Mouse (Mus musculus) cerebellum, adult 2 months (tissue): ENCODE results near the gene Slc16a11. TPM values are rescaled to one million over a fixed set of nuclear protein-coding genes. Genes with fewer than 3 reads are reported as not detected.

Source experiments
- DNase-seq, 2 experiments: peaks; one replicate each; pipeline ENCODE4 v3.0.0; 2021
- H3K27ac ChIP-seq: fragments of 200-500 bp; 2 replicates; pipeline ENCODE4 v1.5.1; 2012; ENCODE audit warnings: low read length, control low read depth, inconsistent platforms; ENCODE audit not compliant: insufficient read depth
- H3K27me3 ChIP-seq: fragments of 200-500 bp; 2 replicates; pipeline ENCODE4 v1.6.1; 2012; ENCODE audit warnings: inconsistent platforms, mild to moderate bottlenecking, low read length, moderate library complexity; ENCODE audit not compliant: control insufficient read depth, insufficient read depth
- H3K4me1 ChIP-seq: fragments of 200-500 bp; 2 replicates; pipeline ENCODE4 v1.6.1; 2011; ENCODE audit warnings: low read length; ENCODE audit not compliant: control insufficient read depth, insufficient read depth
- H3K4me3 ChIP-seq: fragments of 200-500 bp; replicated peaks from 2 replicates; pipeline ENCODE3; 2011; ENCODE audit warnings: mild to moderate bottlenecking, low read depth, low read length, control low read depth; ENCODE audit not compliant: insufficient read depth
- CTCF ChIP-seq: fragments of 200-500 bp; IDR thresholded peaks from 2 replicates; pipeline ENCODE4 v1.5.1; 2011; ENCODE audit warnings: low read depth, mild to moderate bottlenecking, control low read depth, low read length, moderate library complexity, borderline replicate concordance; ENCODE audit not compliant: insufficient read depth
- POLR2A ChIP-seq: fragments of 200-500 bp; IDR thresholded peaks from 2 replicates; pipeline ENCODE4 v1.6.1; 2011; ENCODE audit warnings: low read length, control low read depth, borderline replicate concordance; ENCODE audit not compliant: insufficient read depth
- WGBS: fragments of 180-500 bp; shearing (Covaris S2); methylation state at CpG from one replicate; pipeline ENCODE4 v1.1.7; 2018; 5-methylcytosine and 5-hydroxymethylcytosine counted together
- polyA plus RNA-seq: library from polyadenylated mRNA; depleted of rRNA; stranded (reverse); fragments of >200 nt; gene quantifications from 2 replicates; pipeline ENCODE4 v1.2.3, GENCODE M21; 2012

The Slc16a11 gene
- polyA plus RNA-seq, 1 experiment, result 209 TPM

- Histone ChIP-seq H3K4me1 (peaks cover 9% of the 10 kb centered on the region), H3K27me3 (no peaks in the 10 kb centered on the region), H3K4me3 (no peak overlapping the region), H3K27ac (no peak overlapping the region)
- TF ChIP-seq CTCF (no peak), POLR2A (no peak)
- 85% methylated on average over 9 of the region's 9 CpGs for WGBS
- no peak for DNase-seq
Observed at GRCm38 (mm10) chr11:70223724-70224123, 11.2 kb downstream of the Slc16a11 start.

- WGBS, result 49% methylated on average over 27 of the region's 27 CpGs
- Histone ChIP-seq H3K4me3 (no peak overlapping the region), H3K27me3 (no peaks in the 10 kb centered on the region), H3K4me1 (peaks cover 3% of the 10 kb centered on the region; the same call in 1 of the 2 replicates), H3K27ac (no peak overlapping the region)
- peak in 1 of 2 experiments; percentile 27 for DNase-seq
- TF ChIP-seq CTCF (peak; percentile 18; the same call in 1 of the 2 replicates), POLR2A (no peak)
Observed at GRCm38 (mm10) chr11:70225798-70226601, 13.4 kb downstream of the Slc16a11 start.

DNA sequence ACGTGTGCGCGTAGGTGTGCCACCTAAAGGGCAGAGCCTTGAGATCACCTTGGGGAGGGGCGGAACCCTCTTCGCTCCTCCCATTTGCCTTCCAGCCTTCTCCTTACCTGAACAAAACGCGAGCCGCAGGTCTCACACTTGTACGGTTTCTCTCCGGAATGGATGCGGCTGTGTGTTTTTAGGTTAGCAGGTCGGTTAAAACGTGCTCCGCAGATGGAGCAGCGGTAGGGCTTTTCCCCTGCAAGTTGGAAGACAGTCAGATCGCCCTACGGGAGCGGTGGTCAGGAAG, 14.0 kb downstream of the Slc16a11 start:
- WGBS, result 28% methylated on average over 18 of the region's 18 CpGs
- Histone ChIP-seq H3K27me3 (no peaks in the 10 kb centered on the region), H3K4me1 (peaks cover 3% of the 10 kb centered on the region; the same call in 1 of the 2 replicates), H3K27ac (no peak overlapping the region), H3K4me3 (no peak overlapping the region)
- TF ChIP-seq POLR2A, result no peak
- TF ChIP-seq CTCF, result no peak
- peak in 1 of 2 experiments; percentile 29 for DNase-seq

DNA sequence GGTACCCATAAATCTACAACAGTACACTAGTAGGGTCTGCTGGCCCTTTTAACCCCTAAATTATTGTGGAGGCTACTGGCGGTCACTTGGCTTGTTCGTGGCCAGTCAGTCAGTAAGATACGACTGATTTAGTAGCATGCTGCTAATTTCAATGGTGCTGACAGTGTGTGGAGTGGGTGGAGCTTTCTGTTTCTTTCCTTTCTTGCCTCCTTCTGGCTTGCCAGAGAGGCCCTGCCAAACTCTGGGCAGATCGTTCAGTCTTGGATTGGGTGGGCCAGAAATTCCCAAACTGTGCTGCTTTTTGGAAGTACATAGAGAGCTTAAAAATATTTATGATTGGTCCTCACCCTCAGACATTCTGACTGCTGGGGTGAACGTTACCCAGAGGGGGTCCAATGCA, 14.6 kb downstream of the Slc16a11 start:
- no peak for DNase-seq
- no peak for TF ChIP-seq POLR2A
- no peak for TF ChIP-seq CTCF
- Histone ChIP-seq H3K27ac (no peak overlapping the region), H3K4me3 (no peak overlapping the region), H3K4me1 (peaks cover 3% of the 10 kb centered on the region; the same call in 1 of the 2 replicates), H3K27me3 (no peaks in the 10 kb centered on the region)
- 50% methylated on average over 5 of the region's 5 CpGs for WGBS

GRCm38 (mm10) chr11:70227661-70228245, 15.2 kb downstream of the Slc16a11 start:
- H3K4me3 ChIP-seq, result no peak overlapping the region
- no peak overlapping the region for H3K27ac ChIP-seq
- peaks cover 3% of the 10 kb centered on the region; the same call in 1 of the 2 replicates for H3K4me1 ChIP-seq
- 91% methylated on average over 4 of the region's 4 CpGs for WGBS
- no peaks in the 10 kb centered on the region for H3K27me3 ChIP-seq
- DNase-seq, result peak in 1 of 2 experiments; percentile 25
- TF ChIP-seq CTCF (no peak), POLR2A (no peak)

DNA sequence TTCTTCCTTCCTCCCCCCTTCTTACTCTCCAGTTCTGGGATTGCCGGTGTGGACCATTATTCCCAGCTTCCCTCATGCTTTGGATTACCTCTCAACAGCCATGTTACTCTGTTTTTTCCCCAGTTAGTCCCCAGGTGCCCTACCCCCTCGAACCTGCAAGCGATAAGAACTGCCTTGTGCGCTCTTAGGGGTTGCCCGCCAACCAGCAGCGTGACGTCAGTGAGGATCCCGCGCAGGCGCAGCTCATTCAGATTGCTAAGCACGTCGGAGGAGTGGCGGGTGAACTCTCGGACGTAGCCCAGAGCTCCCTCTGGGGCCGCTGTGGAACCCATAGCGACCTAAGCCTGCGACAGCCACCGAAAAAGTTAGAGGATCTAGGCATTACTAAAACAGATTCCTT, 16.3 kb downstream of the Slc16a11 start:
- peak overlapping the region; percentile 32 for H3K4me3 ChIP-seq
- no peaks in the 10 kb centered on the region for H3K27me3 ChIP-seq
- DNase-seq, result peak; percentile 82 to 85
- under 1% methylated on average over 19 of the region's 19 CpGs for WGBS
- no peak overlapping the region for H3K27ac ChIP-seq
- peaks cover 3% of the 10 kb centered on the region for H3K4me1 ChIP-seq
- TF ChIP-seq POLR2A (peak; percentile 40; the same call in 1 of the 2 replicates), CTCF (no peak)

DNA sequence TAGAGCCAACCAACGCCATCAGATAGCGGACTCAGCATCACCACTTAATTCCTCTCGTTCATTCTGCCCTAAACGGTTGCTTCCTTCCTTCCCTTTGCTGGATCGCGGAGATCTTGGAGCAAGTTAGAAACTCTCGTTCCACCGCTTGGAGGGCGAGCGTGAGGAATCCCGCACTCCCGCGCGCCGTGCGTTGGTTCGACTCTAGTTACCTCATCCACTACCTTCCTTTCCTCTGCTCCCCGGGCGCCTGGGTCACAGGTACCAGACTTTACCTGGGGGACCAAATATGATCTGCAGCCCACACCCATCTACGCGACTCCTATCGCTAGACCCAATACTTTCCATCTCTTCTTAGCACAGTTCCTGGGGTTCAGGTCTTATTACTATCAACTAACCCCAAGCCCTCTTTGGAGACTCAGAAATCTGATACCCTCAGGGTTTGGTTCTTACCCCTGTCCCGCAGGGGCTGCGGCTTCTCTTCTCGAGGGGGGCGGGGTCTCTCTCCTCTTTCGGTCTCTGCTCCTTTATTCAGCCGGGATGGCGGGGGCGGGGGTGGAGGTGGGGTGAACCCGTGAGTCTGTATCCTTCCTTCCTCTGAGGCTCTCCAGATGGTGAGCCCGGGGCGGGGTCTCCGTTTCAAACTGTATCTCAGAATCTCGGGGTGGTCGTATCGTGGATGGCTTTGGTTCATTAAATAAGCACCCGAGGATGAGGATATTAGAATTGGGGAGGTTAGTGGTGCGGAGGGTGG, 16.9 kb downstream of the Slc16a11 start, which contains the start of gene Bcl6b:
TSS of gene Bcl6b (minus strand) at position 539 of the 751 bp plus-strand sequence.
- TF ChIP-seq CTCF (no peak), POLR2A (no peak)
- Histone ChIP-seq H3K27me3 (no peaks in the 10 kb centered on the region), H3K4me3 (peak within 1 kb of the TSS; percentile 32), H3K4me1 (peaks cover 8% of the 10 kb centered on the region), H3K27ac (no peak within 1 kb of the TSS)
- no peak for DNase-seq
- WGBS, result 2% methylated on average over 39 of the region's 39 CpGs
